Mouse (Mus musculus) layer of hippocampus, adult 8-10 months (tissue): ENCODE results near the gene Magoh. TPM values are rescaled to one million over a fixed set of nuclear protein-coding genes. Genes with fewer than 3 reads are reported as not detected.

Experiments
- total RNA-seq, 4 experiments: library from RNA; stranded (reverse); gene quantifications; 2 replicates each; pipeline ENCODE4 v1.2.4; 2022

The Magoh gene
- total RNA-seq, 4 experiments from 2014 or later = 33.5 to 41.2 (median 38.7) TPM

Other genes starting within 250 kb of the Magoh start
- 1 to 10 TPM in 1 of 4 experiments, under 1 TPM in 2, not detected in 1; 0.59 to 1.4 (median 0.76) TPM for gene Dmrtb1, start 195.5 kb upstream of the Magoh start, total RNA-seq
- gene Lrp8, start 77.5 kb upstream of the Magoh start, total RNA-seq = 100 to 1,000 TPM in 1 of 4 experiments, 10 to 100 TPM in 3; 82.8 to 103 (median 94.8) TPM
- gene 0610037L13Rik, start 10.1 kb downstream of the Magoh start, total RNA-seq = 10 to 100 TPM; 54.2 to 71.4 (median 58.9) TPM
- gene Cpt2, start 43.9 kb downstream of the Magoh start, total RNA-seq = 1 to 10 TPM; 7.5 to 8.4 (median 7.9) TPM
- gene Slc1a7, start 88.6 kb downstream of the Magoh start, total RNA-seq = under 1 TPM in 2 of 4 experiments, not detected in 2; 0.17 to 0.20 TPM
- gene Podn, start 216.7 kb downstream of the Magoh start, total RNA-seq = 10 to 100 TPM in 2 of 4 experiments, 1 to 10 TPM in 2; 7.6 to 14.2 (median 10.4) TPM